Mouse (Mus musculus): Measurements from ENCODE around the gene Nipal1. TPM values are rescaled to one million over a fixed set of nuclear protein-coding genes. Genes with fewer than 3 reads are reported as not detected.

Gene Nipal1
- total RNA-seq, 2 experiments from 2014 or later: 0.78 to 0.81 TPM

GRCm38 (mm10) chr5:72664126-72664525, 16.5 kb downstream of the Nipal1 start:
- DNase-seq (ENCODE audit: low spot score in 2 of 2): no peak

DNA sequence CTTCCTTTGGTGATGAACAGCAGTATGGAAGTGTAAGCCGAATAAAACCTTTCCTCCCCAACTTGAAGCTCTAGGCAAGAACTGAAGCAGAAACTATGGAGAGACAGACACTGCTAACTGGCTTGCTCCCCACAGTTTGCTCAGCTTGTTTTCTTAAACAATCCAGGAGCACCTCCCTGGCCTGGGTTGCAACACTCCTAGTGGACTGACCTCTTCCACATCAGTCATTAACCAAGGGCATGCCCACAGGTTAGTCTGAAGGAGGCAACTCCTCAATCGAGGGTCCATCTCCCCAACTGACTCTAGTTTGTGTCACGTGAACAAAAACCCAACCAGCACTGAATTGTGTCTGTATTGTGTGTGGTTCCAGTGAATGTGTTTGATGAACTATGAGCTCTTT, 17.3 kb downstream of the Nipal1 start:
- no peak for DNase-seq (ENCODE audit: low spot score in 2 of 2)

DNA sequence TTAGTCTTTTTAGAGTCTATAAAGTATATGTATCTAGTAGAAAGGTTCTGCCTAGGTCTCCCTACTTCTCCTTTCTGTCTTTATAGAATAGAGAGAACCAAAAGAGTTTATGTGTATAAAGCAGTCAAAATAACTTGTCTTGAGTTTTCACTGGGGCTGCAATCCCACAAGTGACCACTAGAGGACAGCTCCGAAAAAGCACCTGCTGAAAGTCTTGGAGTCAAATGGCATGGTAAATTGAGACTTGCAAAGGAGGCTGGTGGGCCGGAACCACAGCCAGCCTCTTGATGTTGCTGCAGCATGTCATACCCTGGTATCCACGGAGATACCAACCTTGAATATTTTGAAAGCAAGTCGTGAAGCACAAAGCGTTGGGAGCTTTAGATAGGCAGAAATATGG, 17.7 kb downstream of the Nipal1 start:
- peak in 1 of 2 experiments; percentile 37 for DNase-seq (ENCODE audit: low spot score in 2 of 2)

DNA sequence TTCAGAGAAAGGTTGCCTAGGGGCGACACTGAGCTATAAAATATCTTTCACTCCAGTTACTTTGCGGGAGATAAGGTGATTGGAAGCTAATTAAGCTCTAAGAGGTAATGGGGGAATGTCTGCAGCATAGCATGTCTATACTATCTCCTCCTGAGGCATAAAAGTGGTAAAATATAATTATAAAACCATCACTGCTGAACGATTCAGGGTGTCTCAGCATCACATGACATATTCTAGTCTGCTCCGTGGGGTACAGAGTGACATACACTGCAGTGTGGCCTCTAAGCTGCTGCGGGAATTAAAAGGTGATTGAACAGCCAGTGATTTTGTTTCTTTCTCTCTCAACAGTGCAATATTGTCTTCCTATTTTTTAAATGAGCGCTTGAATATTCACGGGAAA, 18.8 kb downstream of the Nipal1 start:
- no peak for DNase-seq (ENCODE audit: low spot score in 2 of 2)

- no peak for DNase-seq (ENCODE audit: low spot score in 2 of 2)
Measured at GRCm38 (mm10) chr5:72668351-72668750, 20.8 kb downstream of the Nipal1 start.

GRCm38 (mm10) chr5:72671017-72671699, 23.6 kb downstream of the Nipal1 start:
- DNase-seq (ENCODE audit: low spot score in 2 of 2): no peak

- no peak for DNase-seq (ENCODE audit: low spot score in 2 of 2)
Measured at GRCm38 (mm10) chr5:72674994-72675542, 27.5 kb downstream of the Nipal1 start.

GRCm38 (mm10) chr5:72681451-72681850, 33.9 kb downstream of the Nipal1 start:
- DNase-seq (ENCODE audit: low spot score in 2 of 2): no peak

GRCm38 (mm10) chr5:72689556-72689955, 42.0 kb downstream of the Nipal1 start:
- DNase-seq (ENCODE audit: low spot score in 2 of 2): no peak

GRCm38 (mm10) chr5:72690516-72690915, 42.9 kb downstream of the Nipal1 start:
- DNase-seq (ENCODE audit: low spot score in 2 of 2): no peak

DNA sequence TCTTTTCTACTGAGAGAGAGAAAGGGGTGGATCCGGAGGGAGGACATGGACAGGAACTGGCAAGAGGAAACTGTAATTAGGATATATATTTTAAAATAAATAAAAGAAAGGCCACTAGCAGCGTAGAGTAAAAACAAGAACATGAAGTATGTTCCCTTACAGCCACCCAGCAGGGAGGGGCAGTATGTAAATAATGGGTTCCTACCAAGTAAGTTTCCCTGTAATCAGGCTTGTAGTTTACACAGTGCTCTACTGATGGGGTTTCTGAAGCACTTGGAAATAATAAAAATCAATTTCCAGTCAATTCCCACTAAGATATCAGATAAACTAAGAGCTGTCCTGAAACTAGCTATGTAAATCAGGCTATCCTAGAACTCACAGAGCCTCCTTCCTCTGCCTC, 47.1 kb downstream of the Nipal1 start:
- no peak for DNase-seq (ENCODE audit: low spot score in 2 of 2)

GRCm38 (mm10) chr5:72696491-72696890, 48.9 kb downstream of the Nipal1 start:
- DNase-seq (ENCODE audit: low spot score in 2 of 2): no peak

- no peak for DNase-seq (ENCODE audit: low spot score in 2 of 2)
Measured at GRCm38 (mm10) chr5:72698343-72698742, 50.7 kb downstream of the Nipal1 start.

GRCm38 (mm10) chr5:72698818-72699499, 51.4 kb downstream of the Nipal1 start:
- DNase-seq (ENCODE audit: low spot score in 2 of 2): no peak

- no peak for DNase-seq (ENCODE audit: low spot score in 2 of 2)
Measured at GRCm38 (mm10) chr5:72699500-72699818, 51.9 kb downstream of the Nipal1 start.

- no peak for DNase-seq (ENCODE audit: low spot score in 2 of 2)
Measured at GRCm38 (mm10) chr5:72702202-72702601, 54.6 kb downstream of the Nipal1 start.

DNA sequence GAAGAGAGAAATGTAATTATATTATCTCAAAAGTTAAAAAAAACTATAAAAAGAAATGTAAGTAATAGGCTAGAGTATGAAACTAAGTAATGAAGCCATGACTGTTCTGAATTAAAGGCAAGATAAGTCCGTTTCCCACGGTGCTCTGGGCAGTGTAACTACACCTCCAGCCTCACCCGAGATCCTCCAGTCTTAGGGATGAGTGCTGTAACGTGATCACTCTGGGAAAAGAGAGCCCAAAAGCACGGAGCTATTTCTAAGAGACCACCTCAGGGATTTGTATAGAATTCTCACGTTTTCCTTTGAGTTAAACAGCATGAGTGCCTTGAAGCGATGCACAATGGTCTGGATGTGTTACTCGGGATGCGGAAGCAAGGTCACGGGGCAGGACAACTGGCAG, 58.5 kb downstream of the Nipal1 start:
- no peak for DNase-seq (ENCODE audit: low spot score in 2 of 2)

GRCm38 (mm10) chr5:72706722-72707121, 59.1 kb downstream of the Nipal1 start:
- no peak for DNase-seq (ENCODE audit: low spot score in 2 of 2)

GRCm38 (mm10) chr5:72709451-72709850, 61.9 kb downstream of the Nipal1 start:
- no peak for DNase-seq (ENCODE audit: low spot score in 2 of 2)

- DNase-seq (ENCODE audit: low spot score in 2 of 2): no peak
Measured at GRCm38 (mm10) chr5:72709976-72710375, 62.4 kb downstream of the Nipal1 start.

DNA sequence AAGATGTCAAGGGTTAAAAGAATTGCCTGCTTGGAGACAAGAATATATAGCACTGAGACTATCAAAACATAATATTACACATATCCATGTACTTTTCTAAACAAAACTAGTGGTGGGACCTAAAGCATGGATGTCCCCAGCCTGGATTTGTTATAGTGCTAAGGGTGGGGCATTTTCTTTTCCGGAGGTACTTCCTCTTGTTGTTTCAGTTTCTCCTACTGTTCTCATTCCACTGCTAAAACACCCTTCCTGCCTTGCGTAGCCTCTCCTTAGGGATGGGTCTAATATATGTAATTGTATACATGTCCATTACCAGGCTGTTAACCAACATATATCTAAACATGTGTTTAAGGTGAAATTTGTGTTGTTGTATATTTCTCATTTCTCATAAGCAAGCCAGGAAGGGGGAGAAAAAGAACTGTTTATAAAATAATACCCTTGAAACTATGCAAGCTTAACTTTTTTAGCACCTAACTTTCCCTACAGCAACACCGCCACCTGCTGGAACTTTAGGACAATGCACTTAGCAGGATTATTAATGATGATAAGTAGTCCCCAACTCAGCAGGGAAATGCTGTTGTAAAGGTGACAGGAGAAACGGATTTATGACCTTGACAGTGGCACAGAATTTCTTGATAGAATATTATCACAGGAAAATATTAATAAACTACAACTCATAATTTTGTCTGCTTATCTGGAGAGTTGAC, 63.1 kb downstream of the Nipal1 start:
- peak; percentile 45 to 63 for DNase-seq (ENCODE audit: low spot score in 2 of 2)

GRCm38 (mm10) chr5:72720587-72720986, 73.0 kb downstream of the Nipal1 start:
- no peak for DNase-seq (ENCODE audit: low spot score in 2 of 2)
